Mouse (Mus musculus) neural tube, embryonic 10.5 days (tissue): ENCODE results near the gene Irf2.
"Not testable (repeated sequence)": the region's sequence is repeated elsewhere in the genome, so short reads cannot be mapped to it uniquely, and the experiment has no call there.

Experiments
- DNase-seq: peaks from one replicate; pipeline ENCODE4 v3.0.0-alpha.2; 2017; ENCODE audit warnings: low spot score; ENCODE audit errors: extremely low spot score

The Irf2 gene

GRCm38 (mm10) chr8:46726383-46726782, 13.1 kb upstream of the Irf2 start:
- no peak for DNase-seq

GRCm38 (mm10) chr8:46729671-46730070, 9.9 kb upstream of the Irf2 start:
- DNase-seq: not testable (repeated sequence)

GRCm38 (mm10) chr8:46732381-46732915, 7.1 kb upstream of the Irf2 start:
- no peak for DNase-seq

GRCm38 (mm10) chr8:46733603-46734002, 5.9 kb upstream of the Irf2 start:
- no peak for DNase-seq

- no peak for DNase-seq
These were observed 4.0 kb upstream of the Irf2 start for GRCm38 (mm10) chr8:46735505-46735904.

- no peak for DNase-seq
These were observed 3.3 kb upstream of the Irf2 start for GRCm38 (mm10) chr8:46736260-46736659.

GRCm38 (mm10) chr8:46737421-46737820, 2.1 kb upstream of the Irf2 start:
- DNase-seq: no peak

GRCm38 (mm10) chr8:46737907-46738306, 1.6 kb upstream of the Irf2 start:
- no peak for DNase-seq

GRCm38 (mm10) chr8:46738601-46739000, 931 bp upstream of the Irf2 start:
- DNase-seq: peak; percentile 29

- no peak for DNase-seq
These were observed 502 bp downstream of the Irf2 start for GRCm38 (mm10) chr8:46739956-46740512.

- DNase-seq: peak; percentile 75
These were observed 1.2 kb downstream of the Irf2 start for GRCm38 (mm10) chr8:46740513-46741280.

GRCm38 (mm10) chr8:46741281-46741791, 1.8 kb downstream of the Irf2 start:
- DNase-seq: peak; percentile 72

GRCm38 (mm10) chr8:46741991-46742690, 2.6 kb downstream of the Irf2 start:
- no peak for DNase-seq

- no peak for DNase-seq
These were observed 3.2 kb downstream of the Irf2 start for GRCm38 (mm10) chr8:46742691-46743082.

GRCm38 (mm10) chr8:46745464-46745863, 5.9 kb downstream of the Irf2 start:
- DNase-seq: no peak

GRCm38 (mm10) chr8:46747311-46747980, 7.9 kb downstream of the Irf2 start:
- peak; percentile 27 for DNase-seq

GRCm38 (mm10) chr8:46750000-46750399, 10.5 kb downstream of the Irf2 start:
- no peak for DNase-seq

- no peak for DNase-seq
These were observed 11.0 kb downstream of the Irf2 start for GRCm38 (mm10) chr8:46750566-46750965.

- DNase-seq: no peak
These were observed 11.6 kb downstream of the Irf2 start for GRCm38 (mm10) chr8:46751151-46751550.

- DNase-seq: no peak
These were observed 13.5 kb downstream of the Irf2 start for GRCm38 (mm10) chr8:46752986-46753385.

GRCm38 (mm10) chr8:46754355-46754754, 14.8 kb downstream of the Irf2 start:
- no peak for DNase-seq
